Mouse (Mus musculus): ENCODE measurements around the gene Efna1. TPM values are rescaled to one million over a fixed set of nuclear protein-coding genes. Genes with fewer than 3 reads are reported as not detected.

The Efna1 gene
- total RNA-seq, 2 experiments from 2014 or later = 12.2 to 12.6 TPM

GRCm38 (mm10) chr3:89225321-89225815 lies 55.6 kb downstream of the Efna1 start:
- no peak for DNase-seq (ENCODE audit: low spot score in 2 of 2)

DNA sequence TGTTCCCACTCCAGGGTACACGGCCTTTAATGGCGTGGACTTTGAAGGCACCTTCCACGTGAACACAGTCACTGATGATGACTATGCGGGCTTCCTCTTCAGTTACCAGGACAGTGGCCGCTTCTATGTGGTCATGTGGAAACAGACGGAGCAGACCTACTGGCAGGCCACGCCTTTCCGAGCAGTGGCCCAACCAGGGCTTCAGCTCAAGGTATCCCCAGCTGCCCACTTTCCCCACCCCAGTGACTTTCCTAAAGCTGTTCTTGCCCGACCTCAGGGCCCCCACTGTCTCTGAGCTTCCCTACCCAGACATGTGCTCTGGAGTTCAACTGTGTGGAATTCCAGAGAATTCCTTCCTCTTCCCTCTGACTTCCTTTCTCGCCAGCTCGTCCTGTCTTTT lies 56.1 kb downstream of the Efna1 start:
- DNase-seq (ENCODE audit: low spot score in 2 of 2) = no peak

Small RNA genes within 50 kb of the gene (microRNA-seq; reads per million reads assigned to microRNA genes)
- 46.8 to 66.1 reads per million in 2 experiments for gene Mir92b (ENCODE audit: borderline number of aligned reads in 2 of 2)

Other genes starting within 250 kb of the Efna1 start
- gene Rusc1, start 187.8 kb downstream of the Efna1 start, total RNA-seq (2021) = 10 to 100 TPM; 34.5 to 35.7 TPM
- gene Gm43738, start 180.0 kb downstream of the Efna1 start, total RNA-seq (2021) = not detected
- gene Fdps, start 179.2 kb downstream of the Efna1 start, total RNA-seq (2021) = 100 to 1,000 TPM; 213 to 346 TPM
- gene Pklr, start 145.0 kb downstream of the Efna1 start, total RNA-seq (2021) = not detected
- gene Hcn3, start 120.9 kb downstream of the Efna1 start, total RNA-seq (2021) = 1 to 10 TPM; 2.6 to 7.7 TPM
- gene Clk2, start 116.3 kb downstream of the Efna1 start, total RNA-seq (2021) = 10 to 100 TPM; 45.3 to 64.8 TPM
- gene Scamp3, start 103.7 kb downstream of the Efna1 start, total RNA-seq (2021) = 10 to 100 TPM; 72.1 to 87.0 TPM
- gene Fam189b, start 98.0 kb downstream of the Efna1 start, total RNA-seq (2021) = 10 to 100 TPM; 15.4 to 16.2 TPM
- gene Gba, start 78.2 kb downstream of the Efna1 start, total RNA-seq (2021) = 10 to 100 TPM; 57.1 to 61.9 TPM
- 10 to 100 TPM in 1 of 2 experiments, 1 to 10 TPM in 1; 7.9 to 14.5 TPM for gene Thbs3, start 66.0 kb downstream of the Efna1 start, total RNA-seq (2021)
- gene Mtx1, start 54.1 kb downstream of the Efna1 start, total RNA-seq (2021) = 100 to 1,000 TPM; 141 to 148 TPM
- gene Muc1, start 52.1 kb downstream of the Efna1 start, total RNA-seq (2021) = under 1 TPM; 0.23 to 0.35 TPM
- gene Krtcap2, start 35.2 kb downstream of the Efna1 start, total RNA-seq (2021) = 100 to 1,000 TPM; 108 to 123 TPM
- 1 to 10 TPM; 1.7 to 2.9 TPM for gene Trim46, start 34.8 kb downstream of the Efna1 start, total RNA-seq (2021)
- 100 to 1,000 TPM; 119 to 122 TPM for gene Dpm3, start 21.8 kb downstream of the Efna1 start, total RNA-seq (2021)
- 10 to 100 TPM; 40.9 to 52.4 TPM for gene Slc50a1, start 10.6 kb downstream of the Efna1 start, total RNA-seq (2021)
- gene Efna3, start 41.8 kb upstream of the Efna1 start, total RNA-seq (2021) = under 1 TPM in 1 of 2 experiments, not detected in 1; 0.42 TPM
- gene Efna4, start 56.9 kb upstream of the Efna1 start, total RNA-seq (2021) = 1 to 10 TPM in 1 of 2 experiments, under 1 TPM in 1; 0.43 to 1.1 TPM
- gene Adam15, start 68.9 kb upstream of the Efna1 start, total RNA-seq (2021) = 10 to 100 TPM; 56.3 to 87.6 TPM
- under 1 TPM; 0.80 to 0.93 TPM for gene Dcst2, start 80.8 kb upstream of the Efna1 start, total RNA-seq (2021)
- gene Dcst1, start 84.1 kb upstream of the Efna1 start, total RNA-seq (2021) = 1 to 10 TPM in 1 of 2 experiments, under 1 TPM in 1; 0.46 to 1.4 TPM
- gene Zbtb7b, start 113.6 kb upstream of the Efna1 start, total RNA-seq (2021) = 100 to 1,000 TPM in 1 of 2 experiments, 10 to 100 TPM in 1; 89.7 to 101 TPM
- gene Lenep, start 121.7 kb upstream of the Efna1 start, total RNA-seq (2021) = under 1 TPM in 1 of 2 experiments, not detected in 1; 0.30 TPM
- gene Flad1, start 130.7 kb upstream of the Efna1 start, total RNA-seq (2021) = 10 to 100 TPM; 28.6 to 37.6 TPM
- 10 to 100 TPM; 14.3 to 19.6 TPM for gene Cks1b, start 137.2 kb upstream of the Efna1 start, total RNA-seq (2021)
- 10 to 100 TPM; 75.5 to 87.1 TPM for gene Shc1, start 137.3 kb upstream of the Efna1 start, total RNA-seq (2021)
- gene Pygo2, start 149.1 kb upstream of the Efna1 start, total RNA-seq (2021) = 10 to 100 TPM; 40.7 to 40.9 TPM
- gene Pbxip1, start 155.6 kb upstream of the Efna1 start, total RNA-seq (2021) = 10 to 100 TPM; 53.2 to 57.8 TPM
- gene Pmvk, start 173.4 kb upstream of the Efna1 start, total RNA-seq (2021) = 10 to 100 TPM; 31.4 to 77.1 TPM
- gene Kcnn3, start 239.0 kb upstream of the Efna1 start, total RNA-seq (2021) = 1 to 10 TPM; 2.7 to 3.8 TPM

Measured in adrenal gland, adult 18-20 months (tissue).